Mouse (Mus musculus) E14TG2a.4 (cell line): ENCODE measurements at regions not wholly inside any gene's neighbourhood (a gene's known extent, or its start where the extent isn't known, plus 50 kb on each side); places are given as distances from the start of the nearest gene placed in this dataset.

Source experiments
- CTCF ChIP-seq: conservative IDR thresholded peaks from 2 replicates; pipeline ENCODE4 v1.5.1; 2014; ENCODE audit warnings: low read length
- POU5F1 ChIP-seq: IDR thresholded peaks from 2 replicates; pipeline ENCODE4 v1.6.1; 2014; ENCODE audit warnings: low read length, borderline replicate concordance

DNA sequence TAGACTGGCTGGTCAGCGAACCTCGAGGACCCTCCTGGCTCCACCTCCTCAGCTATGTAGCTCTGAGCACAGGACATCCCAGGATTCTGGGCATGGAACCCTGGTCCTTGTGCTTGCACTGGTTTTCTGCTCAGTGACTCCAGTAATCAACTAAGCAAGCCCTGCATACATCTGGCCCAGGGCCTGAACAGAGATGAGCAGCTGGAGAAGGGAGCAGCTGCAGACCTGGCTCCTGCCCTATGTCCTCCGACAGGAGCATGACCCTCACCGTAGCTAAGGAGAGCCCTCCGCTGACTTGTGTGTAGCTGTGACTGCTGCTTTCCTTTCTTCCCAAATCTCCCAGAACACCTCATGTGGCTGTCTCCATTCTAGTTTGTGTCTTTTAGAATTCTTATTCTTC, 124.5 kb upstream of the Tut7 start:
- TF ChIP-seq CTCF (no peak), POU5F1 (no peak)
